Mouse (Mus musculus) liver, adult 2 months (tissue): ENCODE results near the gene Tmtc4. TPM values are rescaled to one million over a fixed set of nuclear protein-coding genes. Genes with fewer than 3 reads are reported as not detected.
A peak's percentile ranks its signal among the peaks of the same experiment; 100 is the strongest.

Source experiments
- DNase-seq: peaks from one replicate; pipeline ENCODE4 v3.0.0-alpha.2; 2011; ENCODE audit warnings: low read depth, low spot score; ENCODE audit errors: extremely low read depth
- H3K27ac ChIP-seq: fragments of 200-500 bp; replicated peaks from 2 replicates; pipeline ENCODE4 v1.5.1; 2012; ENCODE audit warnings: low read depth, mild to moderate bottlenecking, control low read depth, inconsistent platforms, low read length; ENCODE audit not compliant: insufficient read depth
- H3K27me3 ChIP-seq: fragments of 200-500 bp; 2 replicates; pipeline ENCODE4 v1.6.1; 2012; ENCODE audit warnings: mild to moderate bottlenecking, moderate library complexity, low read length, inconsistent platforms; ENCODE audit not compliant: control insufficient read depth, insufficient read depth
- H3K36me3 ChIP-seq: fragments of 200-500 bp; 2 replicates; pipeline ENCODE4 v1.6.1; 2012; ENCODE audit warnings: low read length, inconsistent platforms; ENCODE audit not compliant: control insufficient read depth, insufficient read depth
- H3K4me1 ChIP-seq: fragments of 200-500 bp; 2 replicates; pipeline ENCODE4 v1.6.1; 2011; ENCODE audit warnings: low read length; ENCODE audit not compliant: control insufficient read depth, insufficient read depth
- H3K4me3 ChIP-seq: fragments of 200-500 bp; 2 replicates; pipeline ENCODE4 v1.5.1; 2011; ENCODE audit warnings: low read depth, mild to moderate bottlenecking, control low read depth, low read length, moderate library complexity; ENCODE audit not compliant: insufficient read depth
- H3K79me2 ChIP-seq: fragments of 200-500 bp; 2 replicates; pipeline ENCODE4 v1.6.1; 2012; ENCODE audit warnings: inconsistent platforms, mild to moderate bottlenecking, low read length, moderate library complexity; ENCODE audit not compliant: control insufficient read depth, insufficient read depth
- H3K9ac ChIP-seq: fragments of 200-500 bp; 2 replicates; pipeline ENCODE4 v1.6.1; 2012; ENCODE audit warnings: low read depth, mild to moderate bottlenecking, control low read depth, inconsistent platforms, low read length
- CTCF ChIP-seq: fragments of 200-500 bp; IDR thresholded peaks from 2 replicates; pipeline ENCODE4 v1.5.1; 2011; ENCODE audit warnings: low read depth, low read length, control low read depth
- POLR2A ChIP-seq: fragments of 200-500 bp; IDR thresholded peaks from 2 replicates; pipeline ENCODE4 v1.6.1; 2011; ENCODE audit warnings: low read length, control low read depth; ENCODE audit not compliant: insufficient read depth; ENCODE audit errors: extremely low read depth
- WGBS: fragments of 180-500 bp; shearing (Covaris S2); methylation state at CpG from one replicate; pipeline ENCODE4 v1.1.7; 2018; 5-methylcytosine and 5-hydroxymethylcytosine counted together
- polyA plus RNA-seq: library from polyadenylated mRNA; depleted of rRNA; stranded (reverse); fragments of >200 nt; gene quantifications from 2 replicates; pipeline ENCODE4 v1.2.3, GENCODE M21; 2012
- total RNA-seq: library from RNA; depleted of rRNA; stranded (reverse); fragments of >200 nt; gene quantifications from 2 replicates; pipeline ENCODE4 v1.2.3, GENCODE M21; 2014

The Tmtc4 gene
- total and polyA plus RNA-seq, 2 experiments, result 5.3 to 7.0 TPM

DNA sequence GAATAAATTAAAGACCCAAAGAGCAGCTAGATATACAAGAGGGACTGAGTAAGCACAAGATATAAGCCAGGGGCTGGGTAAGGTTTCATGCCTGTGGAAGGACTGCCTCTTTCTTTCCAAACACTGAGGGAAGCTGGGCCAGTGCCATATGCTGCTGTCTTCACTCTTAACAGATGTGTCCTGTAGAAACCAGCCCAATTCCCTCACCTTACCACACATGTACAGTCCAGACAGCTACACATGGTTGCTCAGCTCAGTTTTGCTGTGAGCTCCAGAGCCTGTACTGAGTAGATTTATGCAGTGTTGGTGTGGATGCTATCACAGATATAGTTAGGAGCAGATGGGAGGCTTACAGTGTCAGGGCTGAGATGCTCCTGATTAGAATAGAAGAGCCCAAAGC lies 83.2 kb downstream of the Tmtc4 start:
- peaks cover 11% of the 10 kb centered on the region; the same call in 1 of the 2 replicates for H3K79me2 ChIP-seq
- no peak for TF ChIP-seq POLR2A
- no peak for TF ChIP-seq CTCF
- no peak overlapping the region; the same call in 1 of the 2 replicates for H3K4me3 ChIP-seq
- peak; percentile 45 for DNase-seq
- no peaks in the 10 kb centered on the region for H3K27me3 ChIP-seq
- peaks cover 36% of the 10 kb centered on the region for H3K4me1 ChIP-seq
- H3K27ac ChIP-seq, result peak overlapping the region; percentile 97
- peaks cover 23% of the 10 kb centered on the region for H3K36me3 ChIP-seq
- peak overlapping the region; percentile 37 for H3K9ac ChIP-seq

DNA sequence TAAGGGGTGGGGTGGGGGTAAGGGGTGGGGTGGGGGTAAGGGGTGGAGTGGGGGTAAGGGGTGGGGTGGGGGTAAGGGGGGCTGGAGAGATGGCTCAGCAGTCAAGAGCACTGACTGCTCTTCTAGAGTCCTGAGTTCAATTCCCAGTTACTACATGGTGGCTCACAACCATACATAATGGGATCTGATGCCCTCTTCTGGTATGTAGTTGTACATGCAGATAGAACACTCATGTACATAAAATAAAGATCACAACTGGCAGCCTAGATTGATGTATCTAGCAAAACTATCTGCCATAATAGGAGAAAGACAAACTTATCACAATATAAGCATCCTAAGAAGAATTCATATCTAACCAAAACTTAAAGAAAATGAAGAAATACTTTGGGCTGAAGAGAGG lies 85.3 kb downstream of the Tmtc4 start:
- H3K9ac ChIP-seq, result no peak overlapping the region
- no peak overlapping the region for H3K4me3 ChIP-seq
- H3K27ac ChIP-seq, result no peak overlapping the region
- TF ChIP-seq CTCF (0 out of 2 replicates have a peak, but pooled peaks have one; percentile 4), POLR2A (no peak)
- H3K36me3 ChIP-seq, result peaks cover 24% of the 10 kb centered on the region
- peaks cover 20% of the 10 kb centered on the region for H3K4me1 ChIP-seq
- peaks cover 6% of the 10 kb centered on the region; the same call in 1 of the 2 replicates for H3K79me2 ChIP-seq
- no peak for DNase-seq
- H3K27me3 ChIP-seq, result no peaks in the 10 kb centered on the region

DNA sequence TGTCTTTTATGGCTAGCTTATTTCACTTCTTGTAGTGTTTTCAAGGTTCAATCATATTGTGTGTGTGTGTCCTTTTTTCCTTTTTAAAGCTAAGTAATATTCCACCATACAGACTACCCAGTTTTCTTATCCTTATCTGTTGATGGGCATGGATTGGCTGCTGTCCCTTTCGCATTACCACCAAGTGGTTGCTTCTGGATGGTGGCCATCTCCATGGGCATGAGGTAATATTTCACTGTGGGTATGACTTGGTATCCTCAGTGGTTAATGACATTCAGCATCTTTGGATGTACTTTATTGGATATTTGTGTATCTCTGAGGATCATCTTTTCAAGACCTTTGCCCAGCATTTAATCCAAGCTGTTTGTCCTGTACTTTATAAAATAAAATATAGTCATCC lies 87.7 kb downstream of the Tmtc4 start:
- TF ChIP-seq CTCF (no peak), POLR2A (no peak)
- WGBS, result 66% methylated on average over 1 of the region's 1 CpGs
- no peak for DNase-seq
- H3K9ac ChIP-seq, result no peak overlapping the region
- no peaks in the 10 kb centered on the region for H3K27me3 ChIP-seq
- H3K4me1 ChIP-seq, result peaks cover 6% of the 10 kb centered on the region
- H3K36me3 ChIP-seq, result peaks cover 40% of the 10 kb centered on the region
- H3K27ac ChIP-seq, result no peak overlapping the region
- no peak overlapping the region for H3K4me3 ChIP-seq
- peaks cover 6% of the 10 kb centered on the region; the same call in 1 of the 2 replicates for H3K79me2 ChIP-seq

DNA sequence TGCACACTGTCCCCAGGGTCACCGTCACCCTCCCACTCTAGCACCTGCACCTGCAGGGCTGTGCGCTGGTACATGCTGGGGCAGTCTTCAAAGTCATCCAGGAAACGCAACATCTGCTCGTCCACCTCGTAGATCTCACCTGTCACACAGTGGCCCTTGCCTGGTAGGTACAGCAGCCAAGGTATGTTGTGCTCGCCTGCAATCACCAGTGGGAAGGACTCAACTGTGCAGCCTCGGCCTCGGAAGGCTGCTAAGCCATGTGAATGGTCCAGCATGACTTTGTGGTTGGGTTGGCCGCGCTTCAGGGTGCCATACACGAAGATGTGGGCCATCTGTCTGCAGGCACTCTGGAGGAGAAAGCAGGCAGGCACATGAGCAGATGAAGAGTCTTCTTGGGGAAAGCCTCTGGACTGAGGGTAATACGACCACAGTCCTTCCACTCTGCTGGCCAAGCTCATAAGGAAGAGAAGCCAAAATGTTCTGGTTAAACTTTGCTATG lies 92.3 kb downstream of the Tmtc4 start:
- H3K36me3 ChIP-seq, result peaks cover 57% of the 10 kb centered on the region
- no peak for DNase-seq
- no peaks in the 10 kb centered on the region for H3K27me3 ChIP-seq
- no peak overlapping the region for H3K9ac ChIP-seq
- TF ChIP-seq POLR2A (no peak), CTCF (no peak)
- no peaks in the 10 kb centered on the region; the same call in 1 of the 2 replicates for H3K79me2 ChIP-seq
- no peak overlapping the region for H3K4me3 ChIP-seq
- no peaks in the 10 kb centered on the region for H3K4me1 ChIP-seq
- H3K27ac ChIP-seq, result no peak overlapping the region
- WGBS, result 90% methylated on average over 12 of the region's 12 CpGs

DNA sequence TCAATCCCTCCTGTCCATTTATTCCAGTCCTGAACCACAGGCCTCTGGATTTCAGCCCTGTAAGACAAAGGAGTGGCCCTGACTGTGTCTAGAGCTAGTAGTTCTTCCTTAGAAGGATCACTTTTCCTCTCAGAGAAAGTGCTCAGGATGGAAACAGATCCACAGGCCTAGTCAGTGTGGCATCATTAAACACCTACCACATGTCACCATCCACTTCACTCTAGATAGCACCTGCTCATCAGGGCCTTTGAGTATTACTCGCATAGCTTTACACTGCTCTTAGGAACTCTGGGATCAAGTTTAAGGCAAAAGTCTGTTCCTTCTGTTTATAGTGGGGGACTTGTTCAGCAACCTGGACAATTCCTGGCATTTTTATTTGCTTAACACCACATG lies 95.4 kb downstream of the Tmtc4 start:
- 85% methylated on average over 1 of the region's 1 CpGs for WGBS
- no peaks in the 10 kb centered on the region for H3K4me1 ChIP-seq
- no peaks in the 10 kb centered on the region for H3K27me3 ChIP-seq
- no peaks in the 10 kb centered on the region for H3K79me2 ChIP-seq
- H3K27ac ChIP-seq, result no peak overlapping the region
- DNase-seq, result no peak
- H3K4me3 ChIP-seq, result no peak overlapping the region
- TF ChIP-seq CTCF (no peak), POLR2A (no peak)
- H3K36me3 ChIP-seq, result peaks cover 45% of the 10 kb centered on the region
- H3K9ac ChIP-seq, result no peak overlapping the region

DNA sequence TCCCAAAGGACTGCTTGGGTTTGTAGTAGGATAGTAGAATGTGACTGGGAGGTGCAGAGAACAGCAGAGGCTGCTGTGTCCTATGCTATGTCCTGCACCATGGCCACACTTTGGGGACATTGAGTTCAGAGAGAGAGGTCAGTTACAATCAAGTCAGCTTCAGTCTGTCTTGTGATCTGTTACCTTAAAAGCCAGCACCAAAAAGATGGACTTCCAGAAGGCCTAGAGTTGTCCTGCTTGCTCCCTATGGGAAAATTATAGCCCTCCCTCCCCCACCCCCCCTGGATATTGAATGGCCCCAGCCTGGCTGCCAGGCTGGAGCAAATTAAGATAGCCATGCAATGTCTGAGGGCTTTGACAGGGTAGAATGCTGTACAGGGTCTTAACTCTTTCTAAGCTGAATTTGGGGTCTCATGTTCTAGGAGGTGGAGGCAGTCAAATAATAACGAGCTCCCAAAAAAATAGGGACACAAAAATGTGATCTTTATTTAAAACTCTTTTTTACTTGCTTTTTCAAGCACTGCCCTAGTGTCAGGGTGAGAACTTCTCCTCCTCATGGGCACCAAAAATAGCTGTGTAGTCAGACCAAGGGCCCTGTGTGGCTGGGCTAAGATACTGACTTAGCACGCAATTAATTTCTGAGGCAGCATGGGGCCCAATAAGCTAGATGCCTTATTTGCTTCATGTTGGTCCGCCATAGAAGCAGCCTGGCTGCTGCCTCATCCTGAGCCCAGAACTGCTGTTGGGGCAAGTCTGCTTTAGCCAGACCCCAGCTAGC lies 95.9 kb downstream of the Tmtc4 start:
- WGBS, result 93% methylated on average over 3 of the region's 3 CpGs
- Histone ChIP-seq H3K9ac (no peak overlapping the region), H3K4me1 (no peaks in the 10 kb centered on the region), H3K36me3 (peaks cover 43% of the 10 kb centered on the region), H3K27me3 (no peaks in the 10 kb centered on the region), H3K79me2 (no peaks in the 10 kb centered on the region), H3K27ac (no peak overlapping the region), H3K4me3 (no peak overlapping the region)
- TF ChIP-seq POLR2A, result no peak
- TF ChIP-seq CTCF, result no peak
- DNase-seq, result no peak
